Mouse (Mus musculus) kidney, adult 2 months (tissue): ENCODE results near the gene Spata33.

ENCODE experiments used
- CTCF ChIP-seq: fragments of 200-500 bp; conservative IDR thresholded peaks from 2 replicates; pipeline ENCODE4 v1.5.1; 2011; ENCODE audit warnings: low read depth, mild to moderate bottlenecking, control low read depth, low read length, moderate library complexity, mixed read lengths; ENCODE audit not compliant: insufficient read depth, insufficient read length
- POLR2A ChIP-seq: fragments of 200-500 bp; IDR thresholded peaks from one replicate; pipeline ENCODE4 v1.6.1; 2011; ENCODE audit warnings: low read depth, low read length, control low read depth

- TF ChIP-seq CTCF, result peak; percentile 69
- no peak for TF ChIP-seq POLR2A
Observed at GRCm38 (mm10) chr8:123243053-123243452, 30.4 kb downstream of the Spata33 start.
